Mouse (Mus musculus): ENCODE measurements around the gene Limd2. TPM values are rescaled to one million over a fixed set of nuclear protein-coding genes. Genes with fewer than 3 reads are reported as not detected.
A peak's percentile ranks its signal among the peaks of the same experiment; 100 is the strongest.

Limd2 gene
- polyA plus RNA-seq, 1 experiment = 164 TPM

DNA sequence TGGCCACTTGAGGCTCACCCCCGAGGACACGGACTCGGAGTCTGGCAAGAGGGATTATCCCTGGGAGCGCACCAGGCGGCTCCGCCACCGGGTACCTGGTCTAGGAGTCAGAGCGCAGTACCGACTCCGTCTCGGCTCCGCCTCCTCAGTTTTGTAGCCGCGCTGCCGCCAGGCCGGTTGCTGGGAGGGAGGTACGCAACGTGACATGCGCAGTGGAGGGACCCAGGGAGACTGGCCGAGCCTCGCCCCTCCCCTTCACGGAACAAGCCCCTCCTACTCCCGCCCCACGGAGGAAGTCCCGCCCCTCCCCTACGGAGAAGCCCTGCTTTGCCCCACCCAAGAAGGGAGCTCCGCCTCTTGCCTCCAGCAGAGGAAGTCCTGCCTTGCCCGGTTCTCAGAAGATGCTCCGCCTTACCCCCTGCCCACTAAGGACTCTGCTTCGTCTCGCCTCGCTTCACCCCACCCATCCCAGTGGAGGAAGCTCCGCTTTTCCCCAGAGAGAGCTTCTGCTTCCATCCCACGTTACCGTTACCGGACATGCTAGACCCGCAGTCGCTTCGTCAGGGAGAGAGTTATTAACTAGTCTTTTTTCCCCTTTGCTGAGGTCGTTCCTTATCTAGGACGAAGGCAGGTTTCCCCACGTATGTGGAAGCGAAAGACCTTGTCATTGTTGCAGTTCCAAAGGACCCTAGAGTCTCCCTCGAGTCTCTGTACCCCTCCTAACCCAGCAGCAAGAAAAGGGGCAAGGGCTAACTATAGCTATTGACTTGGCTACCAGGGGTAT lies 32.9 kb upstream of the Limd2 start:
- H3K4me3 ChIP-seq (ENCODE audit: insufficient read depth, low read depth, low read length) = peak overlapping the region; percentile 67
- WGBS = under 1% methylated on average over 44 of the region's 44 CpGs
- H3K4me1 ChIP-seq (ENCODE audit: control insufficient read depth, insufficient read depth, low read length) = no peaks in the 10 kb centered on the region; the same call in 1 of the 2 replicates
- TF ChIP-seq CTCF (IDR thresholded peaks at IDR 0.05; ENCODE audit: insufficient read depth, low read depth, low read length) (peak; percentile 8; the same call in 1 of the 2 replicates), POLR2A (IDR thresholded peaks at IDR 0.05; ENCODE audit: insufficient read depth, low read depth, low read length) (peak; percentile 46; the same call in 1 of the 2 replicates)
- H3K27ac ChIP-seq (ENCODE audit: insufficient read depth, low read depth, low read length) = peak overlapping the region; percentile 59

DNA sequence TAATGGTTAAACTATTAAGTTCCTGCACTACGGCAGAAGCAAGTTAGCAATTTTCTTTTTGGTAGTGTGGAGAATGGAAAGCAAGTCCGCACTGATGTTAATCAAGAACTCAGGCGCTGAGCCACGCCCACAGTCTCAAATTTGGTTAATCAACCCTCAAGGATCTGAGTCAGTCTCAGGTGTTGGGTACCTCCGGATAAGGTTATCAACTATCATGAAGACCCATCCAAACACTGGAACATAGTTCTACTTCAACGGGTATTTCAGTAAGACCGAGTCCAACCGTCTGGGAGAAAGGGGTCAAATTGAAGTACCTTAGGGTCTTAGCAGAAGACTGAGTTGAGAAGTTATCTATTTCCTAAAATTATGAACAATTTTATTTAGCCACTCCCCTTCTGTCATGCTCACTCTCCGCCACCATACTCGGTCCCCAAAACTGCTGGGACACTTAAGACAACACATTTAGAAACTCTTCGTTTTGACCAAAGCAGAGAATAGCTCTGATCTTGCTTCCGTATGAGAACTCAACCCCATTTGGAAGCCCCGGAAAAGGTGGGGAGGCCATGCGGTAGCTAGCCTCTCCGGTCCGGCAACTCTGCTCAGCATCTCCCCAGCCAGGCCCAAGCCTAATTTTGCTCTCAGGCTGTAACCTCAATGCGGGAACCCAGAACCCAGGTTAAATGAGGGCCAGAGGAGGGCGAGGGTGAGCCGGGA lies 32.2 kb upstream of the Limd2 start:
- WGBS = 4% methylated on average over 19 of the region's 19 CpGs
- H3K4me1 ChIP-seq (ENCODE audit: control insufficient read depth, insufficient read depth, low read length) = no peaks in the 10 kb centered on the region; the same call in 1 of the 2 replicates
- peak overlapping the region; percentile 67 for H3K4me3 ChIP-seq (ENCODE audit: insufficient read depth, low read depth, low read length)
- peak overlapping the region; percentile 59 for H3K27ac ChIP-seq (ENCODE audit: insufficient read depth, low read depth, low read length)
- no peak for TF ChIP-seq CTCF (IDR thresholded peaks at IDR 0.05; ENCODE audit: insufficient read depth, low read depth, low read length)
- no peak for TF ChIP-seq POLR2A (IDR thresholded peaks at IDR 0.05; ENCODE audit: insufficient read depth, low read depth, low read length)

DNA sequence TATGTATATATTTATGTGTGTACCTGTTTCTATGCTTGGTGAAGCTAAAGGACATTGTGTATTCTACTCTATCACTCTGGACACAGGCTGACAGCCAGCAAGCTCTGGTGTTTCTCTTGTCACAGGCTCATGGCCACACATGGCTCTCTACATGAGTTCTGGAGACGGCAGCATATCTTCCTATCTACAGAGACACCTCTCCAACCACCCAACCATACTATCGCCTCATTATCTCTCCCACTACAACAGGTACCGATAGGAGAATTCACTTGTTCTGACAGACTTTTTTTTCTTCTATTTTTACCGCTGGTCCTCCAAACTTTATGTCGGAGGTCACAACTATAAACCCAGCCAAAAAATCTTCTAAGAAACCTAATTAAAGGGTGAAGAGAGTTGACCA lies 31.6 kb upstream of the Limd2 start:
- TF ChIP-seq POLR2A (IDR thresholded peaks at IDR 0.05; ENCODE audit: insufficient read depth, low read depth, low read length) (no peak), CTCF (IDR thresholded peaks at IDR 0.05; ENCODE audit: insufficient read depth, low read depth, low read length) (no peak)
- 79% methylated on average over 5 of the region's 5 CpGs for WGBS

DNA sequence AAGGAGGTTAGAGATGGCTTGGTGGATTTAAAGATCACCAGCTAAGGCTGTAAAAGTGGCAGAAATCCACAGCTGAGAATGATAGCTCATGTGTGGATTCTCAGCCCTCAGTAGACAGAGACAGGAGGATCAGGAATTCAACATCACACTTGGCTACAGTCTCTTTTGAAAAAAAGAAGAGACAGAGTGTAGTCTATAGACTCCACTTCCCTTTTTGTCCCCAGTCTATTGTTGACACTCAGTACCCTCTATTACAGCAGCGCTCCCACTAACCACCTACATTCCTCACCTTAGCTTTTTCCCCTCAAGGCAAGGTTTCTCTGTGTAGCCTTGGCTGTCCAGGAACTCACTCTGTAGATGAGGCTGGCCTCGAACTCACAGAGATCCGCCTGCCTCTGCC lies 31.1 kb upstream of the Limd2 start:
- TF ChIP-seq POLR2A (IDR thresholded peaks at IDR 0.05; ENCODE audit: insufficient read depth, low read depth, low read length) (no peak), CTCF (IDR thresholded peaks at IDR 0.05; ENCODE audit: insufficient read depth, low read depth, low read length) (no peak)
- WGBS = 95% methylated on average over 3 of the region's 3 CpGs
- H3K27ac ChIP-seq (ENCODE audit: insufficient read depth, low read depth, low read length) = no peak overlapping the region
- no peak overlapping the region for H3K4me3 ChIP-seq (ENCODE audit: insufficient read depth, low read depth, low read length)
- no peaks in the 10 kb centered on the region; the same call in 1 of the 2 replicates for H3K4me1 ChIP-seq (ENCODE audit: control insufficient read depth, insufficient read depth, low read length)

More for the DNA sequence above, 31.6 kb upstream of the Limd2 start:
- no peak overlapping the region for H3K27ac ChIP-seq (ENCODE audit: insufficient read depth, low read depth, low read length)
- H3K4me3 ChIP-seq (ENCODE audit: insufficient read depth, low read depth, low read length) = no peak overlapping the region
- no peaks in the 10 kb centered on the region; the same call in 1 of the 2 replicates for H3K4me1 ChIP-seq (ENCODE audit: control insufficient read depth, insufficient read depth, low read length)

DNA sequence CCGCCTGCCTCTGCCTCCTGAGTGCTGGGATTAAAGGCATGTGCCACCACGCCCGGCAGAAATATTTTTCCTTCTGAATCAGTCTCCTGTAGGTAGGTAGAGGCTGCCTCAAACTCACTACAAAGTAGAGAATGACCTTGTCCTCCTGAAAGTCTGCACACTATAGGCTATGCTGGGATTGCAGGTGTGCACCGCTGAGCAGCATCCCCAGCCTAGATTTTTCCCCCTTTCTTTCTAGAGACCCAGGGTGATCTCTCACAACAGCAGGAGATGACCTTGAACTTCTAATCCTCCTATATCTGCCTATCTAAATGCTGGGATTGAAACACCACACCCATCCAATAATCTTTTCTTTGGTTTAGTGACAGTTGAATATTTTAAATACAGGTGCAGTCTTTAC lies 26.7 kb upstream of the Limd2 start:
- TF ChIP-seq POLR2A (IDR thresholded peaks at IDR 0.05; ENCODE audit: insufficient read depth, low read depth, low read length) (no peak), CTCF (IDR thresholded peaks at IDR 0.05; ENCODE audit: insufficient read depth, low read depth, low read length) (no peak)
- 96% methylated on average over 4 of the region's 4 CpGs for WGBS
- no peaks in the 10 kb centered on the region; the same call in 1 of the 2 replicates for H3K4me1 ChIP-seq (ENCODE audit: control insufficient read depth, insufficient read depth, low read length)
- no peak overlapping the region for H3K27ac ChIP-seq (ENCODE audit: insufficient read depth, low read depth, low read length)
- H3K4me3 ChIP-seq (ENCODE audit: insufficient read depth, low read depth, low read length) = no peak overlapping the region

DNA sequence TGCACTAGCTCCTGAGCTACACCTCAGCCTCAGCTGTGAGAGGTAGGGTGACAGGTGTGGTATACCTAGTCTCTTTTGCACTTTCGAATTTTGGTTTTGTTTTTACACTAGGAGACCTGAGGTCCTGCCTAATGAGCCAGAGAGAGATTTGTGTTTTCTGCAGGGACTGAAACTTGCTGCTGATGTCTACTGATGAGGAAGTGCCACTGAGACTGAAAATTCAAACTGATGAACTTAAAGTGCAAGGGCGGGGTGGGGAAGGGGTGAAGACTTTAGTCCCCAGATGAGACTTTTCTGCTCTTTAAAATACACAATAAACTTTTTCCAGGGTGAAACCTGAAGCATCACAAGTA lies 19.8 kb upstream of the Limd2 start:
- 89% methylated on average over 2 of the region's 2 CpGs for WGBS
- Histone ChIP-seq H3K4me1 (ENCODE audit: control insufficient read depth, insufficient read depth, low read length) (peaks cover 25% of the 10 kb centered on the region), H3K4me3 (ENCODE audit: insufficient read depth, low read depth, low read length) (no peak overlapping the region), H3K27ac (ENCODE audit: insufficient read depth, low read depth, low read length) (peak overlapping the region; percentile 97)
- TF ChIP-seq CTCF (IDR thresholded peaks at IDR 0.05; ENCODE audit: insufficient read depth, low read depth, low read length) (no peak), POLR2A (IDR thresholded peaks at IDR 0.05; ENCODE audit: insufficient read depth, low read depth, low read length) (no peak)

DNA sequence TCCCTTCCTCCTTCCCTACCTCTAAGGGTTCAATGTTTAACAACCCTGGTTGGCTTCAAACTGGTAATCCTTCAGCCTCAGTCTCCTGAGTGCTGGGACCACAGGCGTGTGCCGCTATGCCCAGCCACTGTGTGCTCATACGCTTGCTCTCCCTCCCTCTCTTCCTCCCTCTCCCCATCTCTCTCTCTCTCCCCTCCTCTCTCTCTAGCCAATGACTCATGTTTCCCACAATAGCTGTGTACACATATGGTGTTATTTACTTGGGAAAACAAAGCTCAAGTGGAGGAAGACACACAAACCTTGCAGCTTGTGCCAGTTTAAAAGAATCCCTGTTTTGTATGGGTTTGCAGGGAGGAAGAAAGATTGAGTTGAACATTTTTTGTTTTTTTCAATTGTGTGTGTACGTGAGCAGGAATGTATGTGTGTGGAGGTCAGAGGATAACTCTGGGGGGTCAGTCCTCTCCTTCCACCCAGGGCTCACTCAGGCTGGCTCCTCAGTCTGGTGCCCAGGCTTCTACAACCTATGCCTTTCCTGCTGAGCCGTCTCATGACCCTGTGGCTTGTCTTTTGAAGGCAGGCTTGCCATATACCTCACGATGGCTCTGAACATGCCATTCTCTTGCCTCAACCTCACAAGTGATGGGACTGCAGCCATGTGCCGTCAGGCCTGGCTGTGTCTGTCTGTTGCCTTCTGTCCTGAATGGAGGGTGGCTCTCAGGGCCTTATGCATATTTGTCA lies 19.2 kb upstream of the Limd2 start:
- TF ChIP-seq POLR2A (IDR thresholded peaks at IDR 0.05; ENCODE audit: insufficient read depth, low read depth, low read length) = no peak
- TF ChIP-seq CTCF (IDR thresholded peaks at IDR 0.05; ENCODE audit: insufficient read depth, low read depth, low read length) = no peak
- 0 out of 2 replicates have a peak overlapping the region, but pooled peaks have one; percentile 11 for H3K4me3 ChIP-seq (ENCODE audit: insufficient read depth, low read depth, low read length)
- peaks cover 25% of the 10 kb centered on the region for H3K4me1 ChIP-seq (ENCODE audit: control insufficient read depth, insufficient read depth, low read length)
- H3K27ac ChIP-seq (ENCODE audit: insufficient read depth, low read depth, low read length) = peak overlapping the region; percentile 98
- WGBS = 27% methylated on average over 7 of the region's 7 CpGs

DNA sequence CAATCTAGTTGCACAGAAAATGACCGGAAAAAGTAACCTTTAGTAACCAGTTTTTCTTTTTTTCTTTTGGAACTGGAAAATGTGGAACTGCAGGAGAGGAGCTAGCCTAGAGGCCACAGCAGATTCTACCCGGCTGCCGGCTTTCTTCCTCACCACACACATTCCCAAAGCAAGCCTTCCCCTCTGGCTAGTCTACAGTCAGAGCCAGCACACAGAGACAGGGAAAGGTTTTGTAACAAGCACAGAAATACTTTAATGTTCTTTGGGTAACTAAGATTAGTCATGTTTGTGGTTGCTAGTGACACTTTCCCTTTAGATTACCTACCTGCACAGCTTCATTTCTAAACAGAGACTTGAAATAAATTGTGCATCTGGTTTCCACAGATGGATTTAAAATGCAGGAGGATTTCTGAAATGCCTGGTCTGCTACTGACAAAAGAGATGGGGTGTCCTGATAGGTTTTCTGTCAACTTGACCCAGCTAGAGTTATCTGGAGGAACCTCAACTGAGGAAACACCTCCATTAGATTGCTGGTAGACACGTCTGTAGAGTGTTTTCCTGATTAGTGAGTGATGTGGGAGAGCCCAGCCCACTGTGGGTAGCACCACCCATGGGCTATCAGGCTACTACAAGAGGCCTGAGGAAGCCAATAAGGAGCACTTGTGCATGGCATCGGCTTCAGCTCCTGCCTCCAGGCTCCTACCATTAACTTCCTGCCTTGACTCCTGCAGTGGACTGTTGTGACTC lies 17.5 kb upstream of the Limd2 start:
- H3K4me1 ChIP-seq (ENCODE audit: control insufficient read depth, insufficient read depth, low read length) = peaks cover 25% of the 10 kb centered on the region
- H3K4me3 ChIP-seq (ENCODE audit: insufficient read depth, low read depth, low read length) = no peak overlapping the region
- no peak for TF ChIP-seq CTCF (IDR thresholded peaks at IDR 0.05; ENCODE audit: insufficient read depth, low read depth, low read length)
- no peak for TF ChIP-seq POLR2A (IDR thresholded peaks at IDR 0.05; ENCODE audit: insufficient read depth, low read depth, low read length)
- WGBS = 42% methylated on average over 5 of the region's 5 CpGs
- peak overlapping the region; percentile 91 for H3K27ac ChIP-seq (ENCODE audit: insufficient read depth, low read depth, low read length)

Data from olfactory bulb, adult 2 months (tissue).